Comparison of ENCODE assay signal across 8 mouse cellular contexts in the genomic region with DNA sequence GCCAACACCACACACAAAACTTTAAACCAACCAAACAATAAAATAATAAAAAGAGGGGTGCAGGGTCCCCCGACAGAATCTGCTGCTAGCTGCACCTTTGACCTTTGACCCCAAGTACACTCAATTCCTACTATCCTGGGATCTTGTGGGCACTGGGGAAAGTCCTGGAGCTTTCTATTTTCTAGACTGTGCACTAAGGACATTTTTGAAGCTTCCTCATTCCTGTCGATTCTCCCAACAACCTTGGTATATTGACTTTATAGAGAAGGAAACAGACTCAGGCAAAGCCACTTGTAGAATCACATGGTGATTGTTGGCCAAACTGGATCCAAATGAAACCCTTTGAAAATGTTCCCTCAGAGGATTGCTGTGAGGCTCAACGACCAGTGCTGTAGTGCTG. TPM values are rescaled to one million over a fixed set of nuclear protein-coding genes. Genes with fewer than 3 reads are reported as not detected.
DNase-seq lines count a peak whose midpoint lies in the region; ATAC-seq and TF ChIP-seq lines count a peak whose summit lies in the region.

No protein-coding gene starts in this region.

- DNase-seq in cerebellum, adult 9-10 months, result peak; percentile 77
- no peak for DNase-seq in cerebellum, adult 11-12 months
- no peak for DNase-seq in limb, embryonic 14.5 days (ENCODE audit: low spot score)
- DNase-seq in thymus, postnatal 14 days, result no peak
- DNase-seq in left cerebral cortex, adult 8-10 months (ENCODE audit: low spot score in 2 of 2), result no peak

- no peak for TF ChIP-seq POLR2A in limb, embryonic 14.5 days (IDR thresholded peaks at IDR 0.05; ENCODE audit: borderline replicate concordance, extremely low read depth, insufficient read depth, insufficient read length)

- peaks cover 54% of the 10 kb centered on the region for H3K4me1 ChIP-seq in megakaryocyte, embryonic 14.5 days
- peaks cover 10% of the 10 kb centered on the region for H3K4me1 ChIP-seq in limb, embryonic 14.5 days (ENCODE audit: control insufficient read depth, insufficient read depth, low read length)
- peaks cover 11% of the 10 kb centered on the region; the same call in 1 of the 2 replicates for H3K4me1 ChIP-seq in stomach, embryonic 15.5 days

- H3K4me3 ChIP-seq in megakaryocyte, embryonic 14.5 days (replicated peaks), result peak overlapping the region; percentile 94
- H3K4me3 ChIP-seq in limb, embryonic 14.5 days (replicated peaks; ENCODE audit: low read length), result peak overlapping the region; percentile 69
- peak overlapping the region; percentile 77 for H3K4me3 ChIP-seq in stomach, embryonic 15.5 days (replicated peaks)

- peak overlapping the region; percentile 99 for H3K27ac ChIP-seq in limb, embryonic 14.5 days (replicated peaks; ENCODE audit: low read depth, low read length)
- peak overlapping the region; percentile 99 for H3K27ac ChIP-seq in stomach, embryonic 15.5 days

- WGBS in limb, embryonic 14.5 days, result 65% methylated on average over 3 of the region's 3 CpGs
- WGBS in stomach, embryonic 15.5 days, result 51% methylated on average over 3 of the region's 3 CpGs

- H3K9me3 ChIP-seq in megakaryocyte, embryonic 14.5 days, result 0 out of 2 replicates have a peak, but pooled peaks cover 3% of the 10 kb centered on the region
- H3K9me3 ChIP-seq in limb, embryonic 14.5 days (ENCODE audit: control insufficient read depth, low read length), result no peaks in the 10 kb centered on the region
- H3K9me3 ChIP-seq in stomach, embryonic 15.5 days, result no peaks in the 10 kb centered on the region

- ATAC-seq in megakaryocyte, adult 5-6 weeks (ENCODE audit: poor library complexity, severe bottlenecking), result no peak
- no peak for ATAC-seq in limb, embryonic 14.5 days (ENCODE audit: low FRiP score, low read depth)
- no peak for ATAC-seq in stomach, embryonic 15.5 days (ENCODE audit: insufficient read depth, low FRiP score, low read depth)

- no peaks in the 10 kb centered on the region for H3K27me3 ChIP-seq in megakaryocyte, embryonic 14.5 days (replicated peaks)
- H3K27me3 ChIP-seq in limb, embryonic 14.5 days (ENCODE audit: control insufficient read depth, insufficient read depth, low read length), result no peaks in the 10 kb centered on the region
- no peaks in the 10 kb centered on the region for H3K27me3 ChIP-seq in stomach, embryonic 15.5 days (replicated peaks)

- H3K4me2 ChIP-seq in limb, embryonic 14.5 days (replicated peaks; ENCODE audit: low read depth, low read length, severe bottlenecking), result peak overlapping the region; percentile 56
- H3K4me2 ChIP-seq in stomach, embryonic 15.5 days, result peak overlapping the region; percentile 56

- peaks cover 41% of the 10 kb centered on the region for H3K36me3 ChIP-seq in megakaryocyte, embryonic 14.5 days (replicated peaks; ENCODE audit: low read length)
- peaks cover 20% of the 10 kb centered on the region for H3K36me3 ChIP-seq in limb, embryonic 14.5 days (ENCODE audit: control insufficient read depth, insufficient read depth, low read length)
- peaks cover 22% of the 10 kb centered on the region for H3K36me3 ChIP-seq in stomach, embryonic 15.5 days

- H3K9ac ChIP-seq in limb, embryonic 14.5 days (ENCODE audit: low read depth, low read length, severe bottlenecking), result peak overlapping the region; percentile 72; the same call in 1 of the 2 replicates
- H3K9ac ChIP-seq in stomach, embryonic 15.5 days, result peak overlapping the region; percentile 48; the same call in 1 of the 2 replicates

RNA-seq across cellular contexts. Expression of a gene that starts 0.8 kb away (rescaled TPM):
- not detected in 2 replicates for polyA plus RNA-seq in megakaryocyte, embryonic 14.5 days (2012; ENCODE audit: insufficient read depth, low replicate concordance)
- total RNA-seq in megakaryocyte, adult 5-6 weeks (2015), result 0.30 TPM in 1 of 2 replicates, not detected in the other
- not detected in 2 replicates for total RNA-seq in megakaryocyte, adult 5-6 weeks (2017)
- polyA plus RNA-seq in limb, embryonic 14.5 days (2012; rRNA removed), result not detected in 2 replicates
- 0.57 and 1.9 TPM in 2 replicates for polyA plus RNA-seq in limb, embryonic 14.5 days (2014; fragmentation: Nextera tagmentation; extraction: Ambion mirVana)
- polyA plus RNA-seq in stomach, embryonic 15.5 days (2015; fragmentation: Nextera tagmentation; extraction: Ambion mirVana), result 1.5 and 2.0 TPM in 2 replicates
- total RNA-seq in left cerebral cortex, adult 8-10 months (2022), result not detected

RNA-seq across cellular contexts. Expression of a gene that starts 1.6 kb away (rescaled TPM):
- polyA plus RNA-seq in megakaryocyte, embryonic 14.5 days (2012; ENCODE audit: insufficient read depth, low replicate concordance), result 17.2 and 28.0 TPM in 2 replicates
- total RNA-seq in megakaryocyte, adult 5-6 weeks (2015), result 19.2 and 20.6 TPM in 2 replicates
- 9.3 and 12.1 TPM in 2 replicates for total RNA-seq in megakaryocyte, adult 5-6 weeks (2017)
- polyA plus RNA-seq in limb, embryonic 14.5 days (2012; rRNA removed), result 42.4 and 50.8 TPM in 2 replicates
- 37.5 and 42.0 TPM in 2 replicates for polyA plus RNA-seq in limb, embryonic 14.5 days (2014; fragmentation: Nextera tagmentation; extraction: Ambion mirVana)
- 40.6 and 43.0 TPM in 2 replicates for polyA plus RNA-seq in stomach, embryonic 15.5 days (2015; fragmentation: Nextera tagmentation; extraction: Ambion mirVana)
- total RNA-seq in left cerebral cortex, adult 8-10 months (2022), result 10 to 100 TPM; 21.3 to 23.5 (median 23.2) TPM

RNA-seq across cellular contexts. Expression of a gene that starts 1.8 kb away (rescaled TPM):
- 68.6 and 88.3 TPM in 2 replicates for polyA plus RNA-seq in megakaryocyte, embryonic 14.5 days (2012; ENCODE audit: insufficient read depth, low replicate concordance)
- 24.8 and 26.2 TPM in 2 replicates for total RNA-seq in megakaryocyte, adult 5-6 weeks (2015)
- 13.5 and 13.9 TPM in 2 replicates for total RNA-seq in megakaryocyte, adult 5-6 weeks (2017)
- polyA plus RNA-seq in limb, embryonic 14.5 days (2012; rRNA removed), result 17.0 and 20.9 TPM in 2 replicates
- 12.1 and 16.7 TPM in 2 replicates for polyA plus RNA-seq in limb, embryonic 14.5 days (2014; fragmentation: Nextera tagmentation; extraction: Ambion mirVana)
- 16.0 and 16.4 TPM in 2 replicates for polyA plus RNA-seq in stomach, embryonic 15.5 days (2015; fragmentation: Nextera tagmentation; extraction: Ambion mirVana)
- total RNA-seq in left cerebral cortex, adult 8-10 months (2022), result 1 to 10 TPM; 6.3 to 7.8 (median 6.5) TPM

RNA-seq across cellular contexts. Expression of a gene that starts 4.1 kb away (rescaled TPM):
- 30.6 and 81.9 TPM in 2 replicates for polyA plus RNA-seq in megakaryocyte, embryonic 14.5 days (2012; ENCODE audit: insufficient read depth, low replicate concordance)
- 11.9 and 12.0 TPM in 2 replicates for total RNA-seq in megakaryocyte, adult 5-6 weeks (2015)
- total RNA-seq in megakaryocyte, adult 5-6 weeks (2017), result 13.6 and 14.4 TPM in 2 replicates
- 53.2 and 72.3 TPM in 2 replicates for polyA plus RNA-seq in limb, embryonic 14.5 days (2012; rRNA removed)
- 6.6 and 7.8 TPM in 2 replicates for polyA plus RNA-seq in limb, embryonic 14.5 days (2014; fragmentation: Nextera tagmentation; extraction: Ambion mirVana)
- 5.5 and 7.7 TPM in 2 replicates for polyA plus RNA-seq in stomach, embryonic 15.5 days (2015; fragmentation: Nextera tagmentation; extraction: Ambion mirVana)
- 10 to 100 TPM; 33.5 to 38.8 (median 35.8) TPM for total RNA-seq in left cerebral cortex, adult 8-10 months (2022)

RNA-seq across cellular contexts. Expression of a gene that starts 4.3 kb away (rescaled TPM):
- 7.3 and 34.4 TPM in 2 replicates for polyA plus RNA-seq in megakaryocyte, embryonic 14.5 days (2012; ENCODE audit: insufficient read depth, low replicate concordance)
- total RNA-seq in megakaryocyte, adult 5-6 weeks (2015), result 0.13 and 0.48 TPM in 2 replicates
- 2.1 TPM in 1 of 2 replicates, not detected in the other for total RNA-seq in megakaryocyte, adult 5-6 weeks (2017)
- 48.1 and 49.4 TPM in 2 replicates for polyA plus RNA-seq in limb, embryonic 14.5 days (2012; rRNA removed)
- polyA plus RNA-seq in limb, embryonic 14.5 days (2014; fragmentation: Nextera tagmentation; extraction: Ambion mirVana), result 36.7 and 37.3 TPM in 2 replicates
- 19.2 and 20.8 TPM in 2 replicates for polyA plus RNA-seq in stomach, embryonic 15.5 days (2015; fragmentation: Nextera tagmentation; extraction: Ambion mirVana)
- 10 to 100 TPM; 55.7 to 63.0 (median 59.8) TPM for total RNA-seq in left cerebral cortex, adult 8-10 months (2022)
